21 mouse cellular contexts compared by ENCODE assay signal in the genomic region with DNA sequence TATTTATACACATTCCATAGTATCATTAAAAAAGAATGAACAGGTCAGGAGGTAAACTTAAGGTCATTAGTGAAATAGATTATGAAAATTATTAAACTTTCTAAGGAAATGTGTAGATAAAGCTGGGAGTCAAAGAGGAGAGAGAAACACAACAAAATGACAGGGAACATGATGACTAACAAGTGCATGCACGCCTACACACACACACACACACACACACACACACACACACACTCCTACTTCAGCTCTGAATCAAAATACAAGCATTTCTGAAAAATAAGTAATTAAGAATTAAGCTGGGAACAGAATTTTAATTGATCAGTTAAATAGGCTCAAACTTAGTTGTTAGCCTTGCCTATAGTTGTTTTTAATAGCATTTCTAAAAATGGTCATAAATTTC. TPM values are rescaled to one million over a fixed set of nuclear protein-coding genes. Genes with fewer than 3 reads are reported as not detected.
DNase-seq lines count a peak whose midpoint lies in the region; TF ChIP-seq lines count a peak whose summit lies in the region.
"Had no signal": no experiment of that assay in that cellular context is flagged by ENCODE, and none has a peak within 500 bp of the region (broad histone marks: within the 10 kb centered on the region; RNA-seq: fewer than 3 reads in every experiment).

No protein-coding gene starts in this region.

- H3K79me2 ChIP-seq in myocyte (ENCODE audit: control insufficient read depth, insufficient read depth), result peaks cover 61% of the 10 kb centered on the region

- intact Hi-C loops in gastrocnemius, adult 2 months (cut with DNase I), result no loop called here
- intact Hi-C loops in left cerebral cortex, adult 2 months (cut with DNase I), result no loop called here

- H3ac ChIP-seq in myocyte (ENCODE audit: control insufficient read depth, insufficient read length), result no peak overlapping the region

- peak overlapping the region; percentile 84 for H3K27ac ChIP-seq in gastrocnemius, adult 2 months
- peak overlapping the region; percentile 88; the same call in 1 of the 2 replicates for H3K27ac ChIP-seq in left cerebral cortex, adult 2 months
- H3K27ac ChIP-seq: embryonic facial prominence, embryonic 10.5 days; embryonic facial prominence, embryonic 12.5 days; forebrain, embryonic 13.5 days; forebrain, embryonic 15.5 days had no signal

- no peak for DNase-seq in gastrocnemius, adult 2 months
- no peak for DNase-seq in gastrocnemius, adult 18-20 months (ENCODE audit: low spot score)
- DNase-seq in left cerebral cortex, adult 2 months (ENCODE audit: extremely low spot score in 1 of 2, low spot score in 2 of 2), result peak in 1 of 2 experiments; percentile 9
- DNase-seq in left cerebral cortex, adult 8-10 months (ENCODE audit: low spot score in 2 of 2), result no peak
- DNase-seq in brain, adult 2 months (ENCODE audit: low read depth, low spot score), result peak; percentile 33
- DNase-seq in ovary, postnatal 10 days (ENCODE audit: low spot score), result no peak
- no peak for DNase-seq in B cell, adult 2 months
- DNase-seq: adrenal gland, adult 8-10 months; adrenal gland, postnatal 14 days; adrenal gland, postnatal 36 days; cerebellum, adult 11-12 months; cerebellum, adult 8-10 months; cerebellum, adult 9-11 months; forebrain, postnatal 0 days had no signal

- H3K4me2 ChIP-seq in myocyte (ENCODE audit: low read depth), result peak overlapping the region; percentile 86
- H3K4me2 ChIP-seq: embryonic facial prominence, embryonic 12.5 days; forebrain, embryonic 13.5 days; forebrain, embryonic 15.5 days had no signal

- no peak for TF ChIP-seq CTCF in gastrocnemius, adult 2 months (IDR thresholded peaks at IDR 0.05)
- no peak for TF ChIP-seq CTCF in left cerebral cortex, adult 2 months (IDR thresholded peaks at IDR 0.05)

- TF ChIP-seq POLR2A in myocyte (IDR thresholded peaks at IDR 0.05; ENCODE audit: insufficient read length, low read depth), result no peak

- H3K27me3 ChIP-seq in myocyte (ENCODE audit: control insufficient read depth, insufficient read depth, insufficient read length), result no peaks in the 10 kb centered on the region
- H3K27me3 ChIP-seq: CH12.LX; embryonic facial prominence, embryonic 12.5 days; forebrain, embryonic 13.5 days; forebrain, embryonic 15.5 days; Patski had no signal

- no peaks in the 10 kb centered on the region for H3K36me3 ChIP-seq in myocyte (ENCODE audit: control insufficient read depth, insufficient read depth)
- H3K36me3 ChIP-seq: embryonic facial prominence, embryonic 10.5 days; embryonic facial prominence, embryonic 12.5 days; forebrain, embryonic 15.5 days had no signal

- H3K4me3 ChIP-seq in gastrocnemius, adult 2 months, result no peak overlapping the region
- no peak overlapping the region for H3K4me3 ChIP-seq in left cerebral cortex, adult 2 months
- H3K4me3 ChIP-seq in myocyte, result no peak overlapping the region
- H3K4me3 ChIP-seq: embryonic facial prominence, embryonic 10.5 days; embryonic facial prominence, embryonic 12.5 days; forebrain, embryonic 13.5 days; forebrain, embryonic 15.5 days had no signal

TF ChIP-seq in myocyte, 11 proteins besides CTCF, POLR2A, EP300 and RAD21:
- TF ChIP-seq MYOG (IDR thresholded peaks at IDR 0.05; ENCODE audit: control insufficient read depth in 1 of 3, insufficient read depth in 1 of 3, insufficient read length in 2 of 3, low read depth in 2 of 3), result no peak
- no peak for TF ChIP-seq MAX (IDR thresholded peaks at IDR 0.05; ENCODE audit: low read depth)
- TF ChIP-seq MYOD1 (IDR thresholded peaks at IDR 0.05; ENCODE audit: control insufficient read depth in 1 of 3, insufficient read length in 2 of 3, low read depth in 2 of 3), result no peak
- TF ChIP-seq E2F4 (IDR thresholded peaks at IDR 0.05; ENCODE audit: insufficient read depth), result no peak
- no peak for TF ChIP-seq TCF3 (IDR thresholded peaks at IDR 0.05; ENCODE audit: insufficient read length, low read depth)
- no peak for TF ChIP-seq SRF (IDR thresholded peaks at IDR 0.05; ENCODE audit: control insufficient read depth, insufficient read length, low read depth)
- TF ChIP-seq POLR2AphosphoS2 (IDR thresholded peaks at IDR 0.05; ENCODE audit: insufficient read length, low read depth), result no peak
- no peak for TF ChIP-seq REST (IDR thresholded peaks at IDR 0.05; ENCODE audit: insufficient read depth, insufficient read length)
- no peak for TF ChIP-seq CEBPB (IDR thresholded peaks at IDR 0.05; ENCODE audit: insufficient read depth, poor library complexity, severe bottlenecking)
- TF ChIP-seq TCF12 (IDR thresholded peaks at IDR 0.05; ENCODE audit: insufficient read depth, poor library complexity, severe bottlenecking), result no peak
- no peak for TF ChIP-seq USF1 (IDR thresholded peaks at IDR 0.05; ENCODE audit: low read depth)

RNA-seq across cellular contexts. Expression of a gene that starts 14.8 kb away (rescaled TPM):
- total RNA-seq in gastrocnemius, adult 2 months (2021), result 10 to 100 TPM; 17.0 to 20.1 TPM
- total RNA-seq in gastrocnemius, adult 18-20 months (2021), result 10 to 100 TPM; 19.1 to 30.1 TPM
- 100 to 1,000 TPM; 428 to 489 TPM for total RNA-seq in left cerebral cortex, adult 2 months (2021)
- 100 to 1,000 TPM; 461 to 516 (median 474) TPM for total RNA-seq in left cerebral cortex, adult 8-10 months (2022)
- 28.7 TPM for polyA plus RNA-seq in myocyte (2012; fragmentation: generic; extraction: Trizol)

RNA-seq across cellular contexts. Expression of a gene that starts 14.9 kb away (rescaled TPM):
- total RNA-seq in gastrocnemius, adult 2 months (2021), result 100 to 1,000 TPM; 181 to 195 TPM
- 100 to 1,000 TPM; 183 to 237 TPM for total RNA-seq in gastrocnemius, adult 18-20 months (2021)
- 10 to 100 TPM; 61.6 to 62.8 TPM for total RNA-seq in left cerebral cortex, adult 2 months (2021)
- 10 to 100 TPM; 58.8 to 67.1 (median 62.9) TPM for total RNA-seq in left cerebral cortex, adult 8-10 months (2022)
- 34.7 TPM for polyA plus RNA-seq in myocyte (2012; fragmentation: generic; extraction: Trizol)

RNA-seq across cellular contexts. Expression of a gene that starts 48.3 kb away (rescaled TPM):
- 10 to 100 TPM; 41.6 to 47.9 TPM for total RNA-seq in gastrocnemius, adult 2 months (2021)
- total RNA-seq in gastrocnemius, adult 18-20 months (2021), result 10 to 100 TPM; 43.0 to 52.5 TPM
- total RNA-seq in left cerebral cortex, adult 2 months (2021), result 10 to 100 TPM; 39.9 to 40.3 TPM
- total RNA-seq in left cerebral cortex, adult 8-10 months (2022), result 10 to 100 TPM; 31.2 to 37.7 (median 33.9) TPM
- polyA plus RNA-seq in myocyte (2012; fragmentation: generic; extraction: Trizol), result 3.5 TPM

Comparison
In these comparisons a context has a peak if more than half of its experiments do, and no peak if none do; other contexts are left out.
1. RNA of a gene that starts 14.8 kb away (total RNA-seq): 428 to 489 TPM in left cerebral cortex, adult 2 months and 461 to 516 TPM in left cerebral cortex, adult 8-10 months; 19.1 to 30.1 TPM in gastrocnemius, adult 18-20 months and 17.0 to 20.1 TPM in gastrocnemius, adult 2 months; every median in the first group is over 10 times any median in the second.